Mouse (Mus musculus) spleen, adult 2 months (tissue): ENCODE results near the gene Syce3. TPM values are rescaled to one million over a fixed set of nuclear protein-coding genes. Genes with fewer than 3 reads are reported as not detected.
"Not testable (repeated sequence)": the region's sequence is repeated elsewhere in the genome, so short reads cannot be mapped to it uniquely, and the experiment has no call there.

Source experiments
- DNase-seq, 2 experiments: peaks; one replicate each; pipeline versions ENCODE4 v3.0.0 to v3.0.0-alpha.2; 2012 to 2021; ENCODE audit warnings: low spot score in 2 of 2, low read depth in 1 of 2
- H3K27ac ChIP-seq: fragments of 200-500 bp; 2 replicates; pipeline ENCODE4 v1.5.1; 2012; ENCODE audit warnings: low read length, inconsistent platforms; ENCODE audit not compliant: insufficient read depth
- H3K27me3 ChIP-seq: fragments of 200-500 bp; 2 replicates; pipeline ENCODE4 v1.6.1; 2012; ENCODE audit warnings: mild to moderate bottlenecking, moderate library complexity, low read length, inconsistent platforms; ENCODE audit not compliant: control insufficient read depth, insufficient read depth
- H3K36me3 ChIP-seq: fragments of 200-500 bp; 2 replicates; pipeline ENCODE4 v1.6.1; 2012; ENCODE audit warnings: mild to moderate bottlenecking, low read length, inconsistent platforms; ENCODE audit not compliant: control insufficient read depth, insufficient read depth
- H3K4me1 ChIP-seq: fragments of 200-500 bp; 2 replicates; pipeline ENCODE4 v1.6.1; 2011; ENCODE audit warnings: inconsistent platforms; ENCODE audit not compliant: control insufficient read depth, insufficient read depth, insufficient read length
- H3K4me3 ChIP-seq: fragments of 200-500 bp; 2 replicates; pipeline ENCODE4 v1.5.1; 2011; ENCODE audit warnings: mild to moderate bottlenecking, inconsistent platforms; ENCODE audit not compliant: insufficient read depth, insufficient read length; ENCODE audit errors: extremely low read depth
- CTCF ChIP-seq: fragments of 200-500 bp; IDR thresholded peaks from 2 replicates; pipeline ENCODE4 v1.5.1; 2011; ENCODE audit warnings: mild to moderate bottlenecking, inconsistent platforms; ENCODE audit not compliant: insufficient read depth, insufficient read length, insufficient replicate concordance; ENCODE audit errors: extremely low read depth
- POLR2A ChIP-seq: fragments of 200-500 bp; IDR thresholded peaks from 2 replicates; pipeline ENCODE4 v1.6.1; 2011; ENCODE audit warnings: low read depth, low read length, inconsistent platforms
- WGBS: fragments of 180-500 bp; shearing (Covaris S2); methylation state at CpG from one replicate; pipeline ENCODE4 v1.1.7; 2018; 5-methylcytosine and 5-hydroxymethylcytosine counted together
- polyA plus RNA-seq: library from polyadenylated mRNA; depleted of rRNA; stranded (reverse); fragments of >200 nt; gene quantifications from 2 replicates; pipeline ENCODE4 v1.2.3, GENCODE M21; 2012

The Syce3 gene
- polyA plus RNA-seq, 1 experiment = not detected

DNA sequence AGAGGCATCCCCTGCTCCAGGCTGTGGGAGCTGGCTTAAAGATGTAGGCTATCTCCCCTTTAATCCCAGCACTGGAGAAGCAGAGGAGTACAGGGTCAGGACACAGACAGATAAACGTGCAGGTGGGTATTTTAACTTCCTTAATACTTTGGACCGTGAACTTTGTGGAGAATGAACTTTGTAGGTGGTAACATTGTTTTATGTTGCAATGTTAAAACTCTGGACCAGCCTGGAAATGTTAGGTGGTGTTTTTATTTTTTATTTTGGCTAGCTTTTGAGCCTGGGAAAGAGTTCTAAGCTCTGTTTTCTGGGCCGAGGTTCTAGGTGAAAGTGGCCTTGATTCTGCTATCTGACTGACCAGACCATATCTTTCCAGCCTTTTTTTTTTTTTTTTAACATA is 21.0 kb upstream of the Syce3 start:
- Histone ChIP-seq H3K4me3 (no peak overlapping the region), H3K4me1 (peaks cover 7% of the 10 kb centered on the region), H3K27ac (no peak overlapping the region), H3K36me3 (peaks cover 9% of the 10 kb centered on the region), H3K27me3 (no peaks in the 10 kb centered on the region)
- TF ChIP-seq CTCF (no peak), POLR2A (no peak)
- WGBS = 73% methylated on average over 3 of the region's 3 CpGs
- no peak for DNase-seq

DNA sequence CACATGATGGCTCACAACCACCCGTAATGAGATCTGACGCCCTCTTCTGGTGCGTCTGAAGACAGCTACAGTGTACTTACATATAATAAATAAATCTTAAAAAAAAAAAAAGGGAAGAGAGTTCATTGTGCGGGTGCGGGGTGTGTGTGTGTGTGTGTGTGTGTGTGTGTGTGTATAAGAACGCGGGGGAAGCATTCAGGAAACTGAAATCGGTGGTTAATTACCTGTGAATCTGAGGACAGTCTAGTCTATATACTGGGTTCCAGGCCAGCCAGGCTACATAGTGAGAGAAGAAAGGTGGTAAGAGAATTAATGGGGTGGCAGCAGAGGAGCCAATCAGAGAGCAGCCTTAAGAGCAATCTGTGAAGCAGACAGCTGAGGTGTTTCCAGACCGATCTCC is 20.5 kb upstream of the Syce3 start:
- DNase-seq, H3K27ac ChIP-seq: not testable (repeated sequence)

DNA sequence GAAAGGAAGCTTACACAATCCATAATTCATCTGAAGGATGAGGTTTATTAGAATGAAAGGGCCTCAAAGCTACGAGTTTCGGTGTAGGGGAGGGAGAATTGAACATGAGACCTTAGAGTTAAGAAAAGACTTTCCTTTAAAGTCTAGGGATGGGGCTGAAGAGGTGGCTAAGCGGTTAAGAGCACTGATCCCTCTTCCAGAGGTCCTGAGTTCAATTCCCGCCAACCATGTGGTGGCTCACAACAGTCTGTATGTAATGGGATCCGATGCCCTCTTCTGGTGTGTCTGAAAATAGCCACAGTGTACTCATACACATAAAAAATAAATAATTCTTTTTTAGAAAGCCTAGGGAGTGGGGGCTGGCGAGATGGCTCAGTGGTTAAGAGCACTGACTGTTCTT is 20.0 kb upstream of the Syce3 start:
- TF ChIP-seq POLR2A = no peak
- TF ChIP-seq CTCF = no peak
- Histone ChIP-seq H3K4me1 (peaks cover 7% of the 10 kb centered on the region), H3K27ac (peak overlapping the region; percentile 100), H3K36me3 (peaks cover 12% of the 10 kb centered on the region), H3K4me3 (peak overlapping the region; percentile 94), H3K27me3 (no peaks in the 10 kb centered on the region)
- DNase-seq = no peak
- WGBS = 29% methylated on average over 6 of the region's 6 CpGs

More for the DNA sequence above, 20.5 kb upstream of the Syce3 start:
- 36% methylated on average over 9 of the region's 9 CpGs for WGBS
- H3K4me3 ChIP-seq, H3K27me3 ChIP-seq, H3K4me1 ChIP-seq: not testable (repeated sequence)
- H3K36me3 ChIP-seq = peaks cover 12% of the 10 kb centered on the region

DNA sequence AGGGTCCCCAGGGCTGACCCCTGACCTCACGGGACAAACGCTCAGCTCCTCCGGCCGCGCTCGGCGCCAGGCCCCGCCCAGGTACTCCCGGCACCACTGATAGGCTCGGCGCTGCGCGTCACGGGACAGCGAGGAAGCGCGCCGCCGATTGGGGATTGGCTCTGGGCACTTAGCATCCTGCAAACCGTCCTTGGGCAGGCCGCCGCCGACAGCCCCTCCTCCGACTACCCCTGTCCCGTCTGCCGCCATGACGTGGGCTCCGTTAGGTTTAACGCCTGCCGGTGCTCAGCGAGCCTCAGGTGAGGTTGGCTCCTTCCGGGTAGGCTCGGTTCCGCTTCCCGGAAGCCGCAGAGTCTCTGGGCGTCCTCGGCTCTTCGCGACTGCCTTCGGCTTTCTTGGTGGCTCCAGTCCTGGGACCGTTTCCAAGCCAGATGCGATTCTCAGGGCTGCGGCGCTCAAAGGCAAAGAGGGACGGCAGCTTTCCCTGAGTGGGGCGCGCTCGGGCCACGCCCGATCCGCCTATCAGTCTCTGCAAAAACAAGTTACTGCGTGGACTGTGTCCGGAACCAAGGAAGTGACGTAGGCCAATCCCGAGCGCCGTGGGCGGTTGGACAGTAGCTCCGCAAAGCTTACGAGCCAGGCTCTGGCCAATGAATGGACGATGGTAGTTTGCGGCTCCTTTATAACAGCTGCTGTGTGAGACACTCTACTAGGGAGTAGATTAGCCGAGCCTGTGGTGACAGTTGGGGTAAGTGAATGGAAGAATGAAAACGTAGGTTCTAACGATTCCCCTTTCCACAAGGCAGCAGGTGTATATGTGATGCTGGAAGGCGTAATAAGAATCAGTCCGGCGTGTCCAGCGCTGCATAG is 19.3 kb upstream of the Syce3 start, which contains the start of the genes C730034F03Rik, Gm44502 and Chkb:
C730034F03Rik (plus strand) TSS at position 238 of the 870 bp plus-strand sequence.
Gm44502 (minus strand) TSS at position 345 of the 870 bp plus-strand sequence.
Chkb (minus strand) TSS at position 557 of the 870 bp plus-strand sequence.
- Histone ChIP-seq H3K4me3 (peak within 1 kb of the TSS; percentile 94), H3K4me1 (peaks cover 7% of the 10 kb centered on the region), H3K36me3 (peaks cover 12% of the 10 kb centered on the region), H3K27me3 (no peaks in the 10 kb centered on the region), H3K27ac (peak within 1 kb of the TSS; percentile 100)
- TF ChIP-seq CTCF = no peak
- peak; percentile 21 for TF ChIP-seq POLR2A
- WGBS = under 1% methylated on average over 70 of the region's 70 CpGs
- peak; percentile 85 to 88 for DNase-seq

DNA sequence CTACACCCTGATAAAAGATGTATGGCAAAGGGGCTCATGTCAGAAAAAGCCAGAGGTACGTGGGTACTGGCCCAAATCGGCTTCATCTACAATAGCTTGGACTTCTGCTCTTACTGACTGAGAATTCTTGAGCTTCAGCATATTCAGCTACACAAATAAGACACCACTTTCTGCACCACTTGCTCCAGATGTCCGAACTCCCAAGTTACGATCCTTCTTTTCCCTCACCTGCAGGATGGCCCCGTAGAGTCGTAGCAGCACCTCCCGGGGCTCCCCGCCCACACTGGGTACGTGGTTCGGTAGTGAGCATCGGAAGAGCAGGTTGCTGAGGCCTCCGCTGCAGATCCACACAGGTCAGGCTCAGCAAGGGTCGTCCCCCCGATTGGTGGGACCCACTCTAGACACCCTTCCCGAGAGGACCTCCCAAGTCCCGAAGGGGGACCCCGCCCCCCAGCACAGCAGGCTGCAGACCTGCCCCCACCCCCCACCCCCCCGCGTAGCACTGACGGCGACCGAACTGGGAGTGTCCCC is 18.6 kb upstream of the Syce3 start:
- Histone ChIP-seq H3K4me3 (peak overlapping the region; percentile 94), H3K4me1 (peaks cover 7% of the 10 kb centered on the region), H3K36me3 (peaks cover 12% of the 10 kb centered on the region), H3K27ac (0 out of 2 replicates have a peak overlapping the region, but pooled peaks have one; percentile 20), H3K27me3 (no peaks in the 10 kb centered on the region)
- DNase-seq = no peak
- no peak for TF ChIP-seq POLR2A
- WGBS = 11% methylated on average over 22 of the region's 22 CpGs

DNA sequence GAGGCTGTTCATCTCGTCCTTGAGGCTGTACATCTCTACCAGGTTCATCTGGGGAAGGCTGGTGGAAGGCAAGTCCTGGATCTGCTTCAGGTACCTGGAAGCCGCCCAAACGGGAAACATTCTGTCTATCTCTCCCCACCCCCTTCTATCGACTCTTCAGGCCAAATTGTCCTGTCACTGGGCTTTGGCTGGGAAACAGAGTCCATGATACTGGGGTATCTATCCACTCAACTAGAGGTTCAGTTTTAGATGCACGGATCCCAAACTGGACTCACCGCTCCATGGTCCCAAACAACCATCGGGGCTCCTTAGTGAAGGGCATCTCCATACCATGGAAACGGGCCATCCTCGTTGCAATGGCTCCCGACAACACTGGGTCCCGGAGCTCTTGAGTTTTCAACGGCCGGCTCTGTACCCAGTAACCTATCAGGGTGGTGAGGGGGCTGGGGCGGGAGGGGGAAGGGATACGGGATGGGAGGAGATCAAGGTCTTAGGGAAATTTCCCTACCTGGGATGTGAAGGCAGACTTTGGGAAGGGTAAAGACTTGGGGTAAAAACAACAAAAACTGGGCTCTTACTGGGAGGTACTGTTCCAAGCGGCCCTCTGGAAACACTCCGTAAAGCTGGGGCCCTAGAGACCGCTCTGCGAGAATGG is 18.0 kb upstream of the Syce3 start:
- H3K4me3 ChIP-seq = peak overlapping the region; percentile 94; the same call in 1 of the 2 replicates
- no peak for DNase-seq
- TF ChIP-seq POLR2A = no peak
- H3K36me3 ChIP-seq = peaks cover 14% of the 10 kb centered on the region
- H3K27me3 ChIP-seq = no peaks in the 10 kb centered on the region
- no peak overlapping the region for H3K27ac ChIP-seq
- H3K4me1 ChIP-seq = peaks cover 7% of the 10 kb centered on the region
- 95% methylated on average over 19 of the region's 19 CpGs for WGBS
